Mouse (Mus musculus) adrenal gland (tissue): ENCODE data around the gene Tiam2.

Experiments used
- intact Hi-C: fragments of 180-260 bp; cut with DNase I; formaldehyde crosslinking; loops from one replicate; pipeline ENCODE4 v1.15.1; 2025

Gene Tiam2

GRCm38 (mm10) chr17:3491065-3491464 lies 164.7 kb downstream of the Tiam2 start:
- intact Hi-C loops: no loop called here

GRCm38 (mm10) chr17:3491667-3492066 lies 165.3 kb downstream of the Tiam2 start:
- intact Hi-C loops: no loop called here

- intact Hi-C loops: no loop called here
Observed at GRCm38 (mm10) chr17:3495576-3495975, 169.2 kb downstream of the Tiam2 start.

GRCm38 (mm10) chr17:3496080-3496479 lies 169.7 kb downstream of the Tiam2 start:
- intact Hi-C loops: no loop called here

- intact Hi-C loops: no loop called here
Observed at GRCm38 (mm10) chr17:3498086-3498485, 171.7 kb downstream of the Tiam2 start.

- intact Hi-C loops: no loop called here
Observed at GRCm38 (mm10) chr17:3498580-3498979, 172.2 kb downstream of the Tiam2 start.

GRCm38 (mm10) chr17:3499468-3499867 lies 173.1 kb downstream of the Tiam2 start:
- intact Hi-C loops: no loop called here

- intact Hi-C loops: no loop called here
Observed at GRCm38 (mm10) chr17:3500076-3500475, 173.7 kb downstream of the Tiam2 start.

- intact Hi-C loops: no loop called here
Observed at GRCm38 (mm10) chr17:3500936-3501335, 174.6 kb downstream of the Tiam2 start.

- intact Hi-C loops: loop anchor here (5.0 kb wide), 1 partner anchor 233 kb away; no protein-coding TSS in a partner anchor
Observed at GRCm38 (mm10) chr17:3505711-3506110, 179.3 kb downstream of the Tiam2 start.

- intact Hi-C loops: loop anchor here (5.0 kb wide), 1 partner anchor 234 kb away; no protein-coding TSS in a partner anchor
Observed at GRCm38 (mm10) chr17:3506508-3506907, 180.1 kb downstream of the Tiam2 start.

GRCm38 (mm10) chr17:3509841-3510240 lies 183.5 kb downstream of the Tiam2 start:
- intact Hi-C loops: loop anchor here (1.0 to 5.0 kb wide), 2 partner anchors 60 to 238 kb away; no protein-coding TSS in a partner anchor

- intact Hi-C loops: no loop called here
Observed at GRCm38 (mm10) chr17:3514316-3514715, 187.9 kb downstream of the Tiam2 start.

- intact Hi-C loops: no loop called here
Observed at GRCm38 (mm10) chr17:3515851-3516250, 189.5 kb downstream of the Tiam2 start.

GRCm38 (mm10) chr17:3516406-3516805 lies 190.0 kb downstream of the Tiam2 start:
- intact Hi-C loops: no loop called here

- intact Hi-C loops: no loop called here
Observed at GRCm38 (mm10) chr17:3520344-3520743, 194.0 kb downstream of the Tiam2 start.

- intact Hi-C loops: no loop called here
Observed at GRCm38 (mm10) chr17:3527841-3528471, 201.6 kb downstream of the Tiam2 start.

- intact Hi-C loops: no loop called here
Observed at GRCm38 (mm10) chr17:3529523-3529922, 203.2 kb downstream of the Tiam2 start.

- intact Hi-C loops: no loop called here
Observed at GRCm38 (mm10) chr17:3530549-3530948, 204.2 kb downstream of the Tiam2 start.

- intact Hi-C loops: no loop called here
Observed at GRCm38 (mm10) chr17:3531641-3532040, 205.3 kb downstream of the Tiam2 start.

GRCm38 (mm10) chr17:3532254-3532653 lies 205.9 kb downstream of the Tiam2 start, which contains the start of gene Cldn20:
TSS of gene Cldn20 (plus strand) at chr17:3532554.
- intact Hi-C loops: no loop called here

GRCm38 (mm10) chr17:3533425-3533824 lies 207.1 kb downstream of the Tiam2 start:
- intact Hi-C loops: no loop called here

GRCm38 (mm10) chr17:3540304-3540703 lies 213.9 kb downstream of the Tiam2 start:
- intact Hi-C loops: no loop called here
